Mouse (Mus musculus) spleen, adult 2 months (tissue): Measurements from ENCODE around the gene Lcn8.

ENCODE experiments used
- CTCF ChIP-seq: fragments of 200-500 bp; IDR thresholded peaks from 2 replicates; pipeline ENCODE4 v1.5.1; 2011; ENCODE audit warnings: mild to moderate bottlenecking, inconsistent platforms; ENCODE audit not compliant: insufficient read depth, insufficient read length, insufficient replicate concordance; ENCODE audit errors: extremely low read depth
- POLR2A ChIP-seq: fragments of 200-500 bp; IDR thresholded peaks from 2 replicates; pipeline ENCODE4 v1.6.1; 2011; ENCODE audit warnings: low read depth, low read length, inconsistent platforms

- TF ChIP-seq POLR2A, result no peak
- TF ChIP-seq CTCF, result no peak
These were observed 45.8 kb downstream of the Lcn8 start for GRCm38 (mm10) chr2:25698696-25699095.
